Comparison of ENCODE assay signal across 8 mouse cellular contexts in the genomic region with DNA sequence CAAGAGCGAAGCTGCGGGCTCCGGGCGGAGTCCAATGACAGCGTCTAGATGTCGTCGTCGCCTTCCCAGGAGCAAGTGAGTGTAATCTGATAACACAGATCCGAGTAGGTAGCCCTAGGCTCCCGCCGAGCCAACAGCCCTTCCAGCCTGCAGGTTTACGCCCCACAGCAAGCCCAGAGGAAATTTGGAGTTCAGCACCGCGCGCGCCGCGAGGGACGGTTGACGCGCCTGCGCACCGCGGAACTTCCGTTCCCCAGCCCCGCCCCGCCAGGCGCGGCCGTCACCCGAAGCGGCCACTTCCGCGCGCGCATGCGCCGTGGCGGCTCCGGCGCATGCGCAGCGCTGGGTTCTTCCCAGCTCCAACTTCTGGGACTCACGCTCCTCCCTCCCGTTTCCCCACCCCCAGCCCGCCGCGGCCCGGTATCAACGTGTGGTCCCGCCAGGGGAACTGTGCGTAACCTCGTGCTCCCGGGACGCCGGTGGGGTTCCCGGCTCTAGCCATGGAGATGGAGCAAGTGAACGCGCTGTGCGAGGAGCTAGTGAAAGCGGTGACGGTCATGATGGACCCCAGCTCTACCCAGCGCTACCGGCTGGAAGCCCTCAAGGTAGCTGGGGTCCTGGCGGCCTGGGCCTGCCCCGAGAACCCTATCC. TPM values are rescaled to one million over a fixed set of nuclear protein-coding genes. Genes with fewer than 3 reads are reported as not detected.
DNase-seq lines count a peak whose midpoint lies in the region; ATAC-seq lines count a peak whose summit lies in the region.

A gene (minus strand): TSS at position 225 of the 651 bp plus-strand sequence.
A gene (plus strand): TSS at position 362 of the 651 bp plus-strand sequence.

- peak within 1 kb of the TSS; percentile 79 for H3K4me3 ChIP-seq in heart, embryonic 13.5 days
- peak within 1 kb of the TSS; percentile 91 for H3K4me3 ChIP-seq in liver, embryonic 12.5 days
- peak within 1 kb of the TSS; percentile 98 for H3K4me3 ChIP-seq in stomach, embryonic 15.5 days (replicated peaks)

- peak; percentile 97 for DNase-seq in CD4-positive helper T cell, adult 2 months (ENCODE audit: low read depth, low spot score)
- DNase-seq in brain, embryonic 18.5 days (ENCODE audit: low read depth, low spot score) = peak; percentile 89
- DNase-seq in kidney, postnatal 10 days = peak; percentile 96
- DNase-seq in natural killer cell, adult 2 months (ENCODE audit: low spot score in 2 of 2) = peak; percentile 90 to 93

- peaks cover 31% of the 10 kb centered on the region for H3K4me1 ChIP-seq in heart, embryonic 13.5 days
- H3K4me1 ChIP-seq in liver, embryonic 12.5 days = peaks cover 34% of the 10 kb centered on the region
- H3K4me1 ChIP-seq in stomach, embryonic 15.5 days = peaks cover 7% of the 10 kb centered on the region; the same call in 1 of the 2 replicates

- under 1% methylated on average over 66 of the region's 66 CpGs for WGBS in heart, embryonic 13.5 days
- WGBS in liver, embryonic 12.5 days (ENCODE audit: insufficient replicate concordance) = under 1% methylated on average over 62 of the region's 66 CpGs
- WGBS in stomach, embryonic 15.5 days = under 1% methylated on average over 66 of the region's 66 CpGs

- peak within 1 kb of the TSS; percentile 90 for H3K9ac ChIP-seq in heart, embryonic 13.5 days
- peak within 1 kb of the TSS; percentile 85 for H3K9ac ChIP-seq in liver, embryonic 12.5 days
- H3K9ac ChIP-seq in stomach, embryonic 15.5 days = peak within 1 kb of the TSS; percentile 89

- H3K36me3 ChIP-seq in heart, embryonic 13.5 days = peaks cover 56% of the 10 kb centered on the region
- peaks cover 58% of the 10 kb centered on the region for H3K36me3 ChIP-seq in liver, embryonic 12.5 days
- peaks cover 21% of the 10 kb centered on the region for H3K36me3 ChIP-seq in stomach, embryonic 15.5 days

- peak; percentile 90 for ATAC-seq in erythroid progenitor cell, adult 5-6 weeks (replicated peaks; ENCODE audit: low FRiP score, poor library complexity, severe bottlenecking)
- ATAC-seq in heart, embryonic 13.5 days (ENCODE audit: extremely low read depth, insufficient number of reproducible peaks, low FRiP score, low TSS enrichment) = peak; percentile 93
- ATAC-seq in liver, embryonic 12.5 days = peak; percentile 97
- ATAC-seq in stomach, embryonic 15.5 days (ENCODE audit: insufficient read depth, low FRiP score, low read depth) = peak; percentile 95

- peak within 1 kb of the TSS; percentile 86 for H3K4me2 ChIP-seq in heart, embryonic 13.5 days
- peak within 1 kb of the TSS; percentile 90 for H3K4me2 ChIP-seq in liver, embryonic 12.5 days
- peak within 1 kb of the TSS; percentile 70 for H3K4me2 ChIP-seq in stomach, embryonic 15.5 days

- peak within 1 kb of the TSS; percentile 87 for H3K27ac ChIP-seq in heart, embryonic 13.5 days (replicated peaks)
- peak within 1 kb of the TSS; percentile 98 for H3K27ac ChIP-seq in liver, embryonic 12.5 days
- peak within 1 kb of the TSS; percentile 90 for H3K27ac ChIP-seq in stomach, embryonic 15.5 days

- H3K27me3 ChIP-seq in heart, embryonic 13.5 days (replicated peaks) = no peaks in the 10 kb centered on the region
- no peaks in the 10 kb centered on the region for H3K27me3 ChIP-seq in liver, embryonic 12.5 days (replicated peaks)
- H3K27me3 ChIP-seq in stomach, embryonic 15.5 days (replicated peaks) = no peaks in the 10 kb centered on the region

- H3K9me3 ChIP-seq in heart, embryonic 13.5 days = no peaks in the 10 kb centered on the region
- H3K9me3 ChIP-seq in liver, embryonic 12.5 days (replicated peaks) = no peaks in the 10 kb centered on the region
- no peaks in the 10 kb centered on the region for H3K9me3 ChIP-seq in stomach, embryonic 15.5 days

RNA-seq across cellular contexts. Expression of the first gene that starts in this region (rescaled TPM):
- total RNA-seq in erythroid progenitor cell, adult 5-6 weeks (2015; ENCODE audit: low replicate concordance) = 40.4 and 61.2 TPM in 2 replicates
- 96.1 and 102 TPM in 2 replicates for total RNA-seq in erythroid progenitor cell, adult 5-6 weeks (2017; ENCODE audit: low replicate concordance)
- polyA plus RNA-seq in heart, embryonic 13.5 days (2015; fragmentation: Nextera tagmentation; extraction: Ambion mirVana) = 9.6 and 11.3 TPM in 2 replicates
- polyA plus RNA-seq in liver, embryonic 12.5 days (2016; fragmentation: Nextera tagmentation; extraction: Ambion mirVana) = 24.6 and 25.0 TPM in 2 replicates
- polyA plus RNA-seq in stomach, embryonic 15.5 days (2015; fragmentation: Nextera tagmentation; extraction: Ambion mirVana) = 15.3 and 15.4 TPM in 2 replicates

RNA-seq across cellular contexts. Expression of the second gene that starts in this region (rescaled TPM):
- 26.8 and 35.0 TPM in 2 replicates for total RNA-seq in erythroid progenitor cell, adult 5-6 weeks (2015; ENCODE audit: low replicate concordance)
- 26.6 and 32.0 TPM in 2 replicates for total RNA-seq in erythroid progenitor cell, adult 5-6 weeks (2017; ENCODE audit: low replicate concordance)
- polyA plus RNA-seq in heart, embryonic 13.5 days (2015; fragmentation: Nextera tagmentation; extraction: Ambion mirVana) = 19.8 and 20.4 TPM in 2 replicates
- 33.0 and 34.9 TPM in 2 replicates for polyA plus RNA-seq in liver, embryonic 12.5 days (2016; fragmentation: Nextera tagmentation; extraction: Ambion mirVana)
- polyA plus RNA-seq in stomach, embryonic 15.5 days (2015; fragmentation: Nextera tagmentation; extraction: Ambion mirVana) = 30.1 and 33.3 TPM in 2 replicates

Comparison
In these comparisons a context has a peak if more than half of its experiments do, and no peak if none do; other contexts are left out.
1. Peak in every context shown above with its lines: DNase-seq, ATAC-seq, H3K4me3 ChIP-seq and H3K27ac ChIP-seq.